Mouse (Mus musculus) mammary gland, adult 2 months (tissue): Measurements from ENCODE around the gene Psmc3. TPM values are rescaled to one million over a fixed set of nuclear protein-coding genes. Genes with fewer than 3 reads are reported as not detected.

Experiments
- polyA plus RNA-seq: library from polyadenylated mRNA; depleted of rRNA; stranded (reverse); fragments of >200 nt; gene quantifications from 2 replicates; pipeline ENCODE4 v1.2.3, GENCODE M21; 2012; ENCODE audit warnings: low replicate concordance; rRNA removed

The Psmc3 gene
- 47.3 and 73.2 TPM in 2 replicates for polyA plus RNA-seq

GRCm38 (mm10) chr2:91053934-91054382 is at the start of gene Psmc3:
TSS of gene Psmc3 (plus strand) at chr2:91054009.

GRCm38 (mm10) chr2:91035385-91035784 is 18.4 kb upstream of the Psmc3 start, which contains the start of gene Rapsn:
TSS of gene Rapsn (plus strand) at chr2:91035620.

GRCm38 (mm10) chr2:91070076-91070800 is 16.4 kb downstream of the Psmc3 start, which contains the start of gene Slc39a13:
TSS of gene Slc39a13 (minus strand) at chr2:91070417.

GRCm38 (mm10) chr2:91081775-91082695 is 28.2 kb downstream of the Psmc3 start, which contains the start of gene Spi1:
TSS of gene Spi1 (plus strand) at chr2:91082390.

Other genes starting within 250 kb of the Psmc3 start
- gene Mtch2, start 206.9 kb upstream of the Psmc3 start, polyA plus RNA-seq, result 63.1 and 247 TPM in 2 replicates
- 5.1 and 7.1 TPM in 2 replicates for gene C1qtnf4, start 168.1 kb upstream of the Psmc3 start, polyA plus RNA-seq
- 14.0 and 22.8 TPM in 2 replicates for gene Kbtbd4, start 149.3 kb upstream of the Psmc3 start, polyA plus RNA-seq
- gene Ndufs3, start 149.2 kb upstream of the Psmc3 start, polyA plus RNA-seq, result 135 and 410 TPM in 2 replicates
- gene Celf1, start 113.6 kb upstream of the Psmc3 start, polyA plus RNA-seq, result 27.0 and 45.9 TPM in 2 replicates
- gene Rapsn, start 18.4 kb upstream of the Psmc3 start, polyA plus RNA-seq, result 3.6 and 9.9 TPM in 2 replicates
- gene Slc39a13, start 16.4 kb downstream of the Psmc3 start, polyA plus RNA-seq, result 70.6 and 95.5 TPM in 2 replicates
- gene Spi1, start 28.4 kb downstream of the Psmc3 start, polyA plus RNA-seq, result 79.3 and 90.0 TPM in 2 replicates
- gene Mybpc3, start 64.1 kb downstream of the Psmc3 start, polyA plus RNA-seq, result 0.19 and 0.27 TPM in 2 replicates
- 27.3 and 28.6 TPM in 2 replicates for gene Madd, start 129.8 kb downstream of the Psmc3 start, polyA plus RNA-seq
- gene Nr1h3, start 148.8 kb downstream of the Psmc3 start, polyA plus RNA-seq, result 135 and 138 TPM in 2 replicates
- gene Acp2, start 148.9 kb downstream of the Psmc3 start, polyA plus RNA-seq, result 31.3 and 41.3 TPM in 2 replicates
- 14.5 and 28.4 TPM in 2 replicates for gene Ddb2, start 183.0 kb downstream of the Psmc3 start, polyA plus RNA-seq
- gene Pacsin3, start 201.9 kb downstream of the Psmc3 start, polyA plus RNA-seq, result 27.4 and 58.8 TPM in 2 replicates
- 35.7 and 52.3 TPM in 2 replicates for gene Arfgap2, start 211.0 kb downstream of the Psmc3 start, polyA plus RNA-seq